Mouse (Mus musculus) frontal cortex, postnatal 36 days (tissue): Measurements from ENCODE around the gene Nrxn3.
A peak's percentile ranks its signal among the peaks of the same experiment; 100 is the strongest.

Experiments used
- DNase-seq, 2 experiments: peaks; one replicate each; pipeline ENCODE4 v3.0.0; 2022; ENCODE audit warnings: low spot score in 2 of 2

Gene Nrxn3

DNA sequence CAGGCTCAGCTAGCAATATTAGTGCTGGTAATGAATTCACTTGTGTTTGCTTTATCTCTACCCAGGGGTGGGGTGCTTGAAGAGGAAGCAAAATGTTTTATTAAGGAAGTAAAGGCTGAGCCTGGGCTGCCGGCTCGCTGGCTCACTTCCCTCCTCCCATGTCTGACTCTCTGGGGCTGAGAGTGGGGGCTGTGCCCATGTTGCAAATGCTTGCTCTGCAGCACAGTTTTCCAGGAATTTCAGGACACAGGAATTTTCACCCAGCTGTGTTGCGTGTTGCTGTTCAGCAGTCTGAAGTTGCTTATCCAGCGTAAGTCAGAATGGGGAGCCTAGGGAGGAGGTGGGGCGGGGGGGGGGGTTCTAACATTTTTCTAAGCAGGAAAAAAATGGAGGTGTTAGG is 89.5 kb downstream of the Nrxn3 start:
- no peak for DNase-seq

DNA sequence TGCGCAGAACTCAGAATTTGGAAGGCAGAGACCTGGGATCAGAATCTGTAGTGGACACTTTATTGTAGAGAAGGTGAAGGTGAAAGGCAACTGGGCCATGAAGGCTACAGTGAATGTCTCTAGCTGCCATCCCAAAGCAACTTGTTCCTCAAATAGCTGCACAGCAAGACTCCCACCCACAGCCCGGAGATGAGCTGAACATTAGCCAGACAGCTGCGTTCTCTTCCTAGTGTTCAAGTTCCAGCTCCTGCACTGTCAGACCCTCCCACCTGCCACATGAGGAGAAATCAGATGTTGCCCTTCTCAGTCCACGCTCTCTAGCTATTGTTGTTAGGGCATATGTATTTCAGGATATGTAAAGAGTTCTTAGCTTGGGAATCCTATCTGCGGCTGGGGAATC is 94.2 kb downstream of the Nrxn3 start:
- DNase-seq: no peak

DNA sequence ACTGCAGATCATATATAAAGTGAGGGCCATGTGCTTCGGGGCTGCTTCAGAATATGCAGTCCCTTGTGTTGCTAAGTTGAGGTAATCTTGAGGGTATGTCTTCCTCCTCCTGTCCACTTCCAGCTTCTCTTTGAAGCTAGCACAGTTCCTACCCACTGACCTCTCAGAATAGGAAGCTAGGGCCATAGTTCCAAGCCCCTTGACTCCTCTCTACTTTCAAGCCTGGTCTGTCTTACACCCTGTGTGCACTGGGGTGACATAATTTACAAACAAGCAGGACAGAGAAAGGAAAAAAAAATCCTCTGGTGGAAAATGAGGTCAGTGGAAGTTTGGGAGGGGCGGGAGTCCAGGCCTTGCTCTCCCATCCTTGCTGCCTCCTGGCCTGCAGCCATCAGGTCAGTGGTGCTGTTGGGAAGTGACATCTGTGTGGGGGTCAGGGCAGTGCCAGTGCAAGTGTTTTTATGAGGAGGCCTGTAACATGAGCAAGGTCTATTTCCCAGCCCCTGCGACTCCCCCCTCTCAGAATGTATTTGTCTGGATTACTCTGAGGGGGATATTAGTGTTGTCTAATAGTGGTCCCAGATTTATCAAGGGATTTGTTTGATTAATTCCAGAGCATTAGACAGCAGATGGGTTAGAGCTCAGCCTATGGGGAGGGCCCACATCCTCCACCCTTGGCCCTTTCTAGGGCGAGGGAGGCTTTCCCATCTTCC is 96.1 kb downstream of the Nrxn3 start:
- no peak for DNase-seq

DNA sequence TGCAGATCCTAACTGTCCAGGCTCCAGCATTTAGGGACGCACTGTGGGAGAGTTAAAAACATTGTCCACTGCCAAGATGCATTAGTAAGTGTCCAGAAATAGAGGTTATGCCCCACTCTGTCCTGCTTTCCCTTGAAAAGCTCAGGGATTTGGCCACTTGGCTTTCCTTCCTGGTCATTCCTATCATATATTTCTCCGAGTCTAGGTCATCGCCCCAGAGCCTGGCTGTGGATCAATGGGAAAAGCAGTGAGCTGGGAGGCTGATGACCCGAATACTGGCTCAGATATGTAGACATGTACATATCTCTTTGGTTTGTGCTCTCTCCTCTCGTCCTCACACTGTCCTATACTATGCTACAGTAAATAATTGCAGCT is 96.6 kb downstream of the Nrxn3 start:
- no peak for DNase-seq

DNA sequence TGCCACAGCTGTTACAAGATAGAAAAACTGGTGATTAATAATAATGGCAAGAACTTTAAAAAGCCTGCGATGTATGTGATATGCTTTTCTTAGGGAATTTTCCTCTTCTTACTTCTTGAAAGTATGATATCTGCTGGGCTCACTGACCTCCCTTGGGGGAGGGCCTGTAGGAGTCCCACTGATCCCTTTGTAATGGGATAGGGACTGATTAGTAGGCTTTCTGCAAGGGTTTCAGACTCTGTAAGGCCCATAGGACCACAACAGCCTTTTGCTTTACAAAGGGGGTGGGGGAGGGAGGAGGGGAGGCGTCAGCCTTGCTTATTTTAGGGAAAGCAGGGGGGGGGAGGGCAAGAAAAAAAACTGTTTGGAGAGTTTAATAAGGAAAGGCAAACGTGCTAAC is 97.5 kb downstream of the Nrxn3 start:
- DNase-seq: no peak

DNA sequence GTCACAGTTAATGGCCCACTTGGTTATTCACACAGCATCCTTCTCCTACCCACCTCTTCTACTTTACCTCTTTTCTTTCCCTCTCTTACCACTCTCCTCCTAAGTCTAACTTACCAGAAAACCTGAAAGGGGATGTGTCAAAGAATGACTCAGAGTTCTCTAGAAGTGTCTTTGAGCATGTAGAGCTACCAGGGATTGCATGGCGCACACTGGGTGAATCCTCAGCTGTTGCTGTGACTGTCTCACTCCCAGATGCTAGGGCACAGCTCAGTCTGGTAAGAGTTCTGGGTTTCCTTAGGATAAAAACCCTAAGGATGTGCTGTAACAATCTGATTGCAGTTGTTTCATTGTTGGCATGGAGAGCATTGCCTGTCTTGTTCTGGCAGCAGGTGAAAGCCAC is 108.2 kb downstream of the Nrxn3 start:
- no peak for DNase-seq

DNA sequence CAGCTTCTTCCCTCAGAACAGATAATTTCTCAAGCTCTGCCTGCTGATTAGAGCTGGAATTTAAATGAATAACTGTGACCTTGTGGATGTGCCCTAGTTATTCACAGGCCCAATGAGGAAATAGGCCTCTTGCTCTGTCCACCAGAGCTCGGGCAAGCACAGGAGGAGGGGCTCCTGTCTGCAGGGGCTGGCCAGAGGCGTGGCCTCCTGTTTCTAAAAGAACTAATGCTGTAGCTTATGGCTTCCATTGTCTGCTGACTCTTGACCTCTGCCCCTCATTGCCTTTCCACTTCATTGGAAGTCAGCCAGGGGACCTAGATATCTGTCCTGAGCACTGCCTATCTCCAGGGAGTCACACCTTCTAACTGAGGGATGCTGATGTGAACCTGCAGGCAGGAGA is 113.1 kb downstream of the Nrxn3 start:
- no peak for DNase-seq

DNA sequence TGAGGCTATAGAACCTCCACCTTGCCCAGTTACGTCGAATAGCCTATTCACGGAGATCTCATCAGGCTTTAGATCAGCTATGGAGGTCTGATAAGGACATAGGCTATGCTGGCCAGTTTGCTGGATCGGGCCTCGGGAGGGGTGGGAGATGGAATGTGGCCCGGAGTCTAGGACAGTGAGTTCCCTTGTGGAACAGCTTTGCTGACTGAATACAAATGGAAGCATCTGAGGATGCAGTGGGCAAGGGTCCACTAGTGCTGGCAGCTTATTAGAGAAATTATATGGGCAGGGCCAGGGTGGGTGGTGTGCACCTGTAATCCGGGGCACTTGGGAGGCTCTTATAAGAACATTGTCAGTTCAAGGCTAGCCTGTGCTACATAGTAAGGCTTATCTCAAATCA is 117.0 kb downstream of the Nrxn3 start:
- DNase-seq: no peak

DNA sequence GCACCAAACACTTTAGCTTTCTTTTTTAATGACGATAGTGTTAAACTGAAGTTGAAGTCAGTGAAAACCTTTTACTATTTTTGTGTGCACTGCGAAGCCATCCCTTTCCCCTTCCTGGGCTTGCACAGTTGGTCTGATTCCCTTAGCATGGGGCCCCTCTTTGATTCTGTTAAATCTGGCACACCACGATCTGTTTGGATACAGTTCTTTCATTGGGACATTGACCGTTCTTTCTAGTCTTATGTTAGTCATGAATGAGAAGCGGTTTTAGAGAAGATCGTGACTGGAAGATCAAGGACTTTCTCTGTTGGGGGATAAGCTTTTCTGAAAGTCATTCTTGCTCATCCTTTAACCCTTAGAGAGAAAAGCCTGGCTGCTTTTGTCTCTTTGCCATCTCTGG is 118.7 kb downstream of the Nrxn3 start:
- no peak for DNase-seq

DNA sequence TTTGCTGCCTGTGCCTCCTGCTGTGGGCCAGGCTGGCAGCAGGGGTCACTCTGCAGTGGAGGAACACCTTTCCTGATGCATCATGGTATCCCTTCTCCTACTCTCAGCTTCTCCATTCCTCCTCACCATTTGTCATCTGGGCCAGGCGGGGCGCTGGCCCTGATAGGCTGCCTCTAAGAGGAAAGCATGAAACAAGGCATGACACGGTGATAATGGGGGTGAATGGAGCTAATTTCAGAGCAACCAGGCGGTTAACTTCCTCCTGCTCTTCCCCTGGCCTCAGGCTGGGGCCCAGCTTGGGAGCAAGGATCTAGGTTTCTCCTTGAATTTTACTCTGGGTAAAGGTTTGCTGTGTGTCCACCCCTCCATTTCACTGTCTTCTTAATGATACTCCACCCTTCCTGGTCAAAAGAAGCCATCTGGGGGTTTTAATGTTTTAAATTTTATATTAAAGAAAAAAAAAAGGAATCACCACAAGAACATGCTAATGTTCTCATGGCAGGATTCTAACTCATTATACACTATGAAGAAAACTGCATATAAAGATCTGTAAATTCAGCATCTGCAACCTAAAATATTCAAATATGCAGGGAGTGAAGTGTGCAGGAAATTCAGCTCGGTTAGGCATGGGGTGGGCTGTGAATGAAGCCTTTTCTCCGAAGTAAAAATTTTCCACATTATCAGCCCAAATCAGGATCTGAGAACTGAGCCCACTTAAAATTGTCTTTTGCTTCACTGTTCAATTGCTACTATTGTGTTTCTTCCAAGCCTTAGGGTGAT is 127.9 kb downstream of the Nrxn3 start:
- DNase-seq: no peak

DNA sequence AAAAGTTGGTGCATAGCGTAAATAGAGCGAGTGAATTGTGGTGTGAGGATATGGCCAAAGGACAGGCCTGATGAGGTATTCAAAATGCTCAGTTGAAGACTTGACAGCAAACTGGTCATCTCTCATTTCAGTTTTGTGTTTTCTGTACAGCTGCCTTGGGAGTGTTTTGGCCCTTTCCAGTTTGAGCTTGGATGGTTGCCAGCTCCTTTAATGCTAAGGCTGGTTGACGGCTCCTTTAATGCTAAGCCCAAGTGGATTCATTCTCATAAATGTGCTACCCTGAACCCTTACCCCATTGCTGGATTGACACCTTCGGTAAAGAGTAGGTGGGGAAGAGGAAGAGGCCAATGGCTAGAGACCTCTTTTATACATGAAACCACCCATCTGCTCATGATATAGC is 131.4 kb downstream of the Nrxn3 start:
- DNase-seq: no peak

DNA sequence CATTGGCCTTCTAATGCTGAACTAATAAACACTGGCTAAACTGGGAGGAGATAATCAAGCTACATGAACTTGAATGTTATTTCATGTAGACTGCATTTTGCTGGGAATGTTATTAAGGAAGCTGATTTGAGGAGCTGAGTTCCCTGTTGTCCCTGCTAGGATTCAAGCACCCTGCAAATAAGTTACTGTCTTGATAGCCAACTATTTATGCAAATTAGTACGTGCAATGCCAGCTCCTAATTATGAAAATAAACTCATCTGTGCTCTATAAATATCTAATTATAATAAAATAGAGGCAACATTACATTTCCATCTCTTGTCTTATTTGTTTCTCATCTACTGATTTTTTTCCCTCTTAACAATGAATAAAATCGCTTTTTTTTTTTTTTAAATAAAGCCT is 135.0 kb downstream of the Nrxn3 start:
- no peak for DNase-seq

DNA sequence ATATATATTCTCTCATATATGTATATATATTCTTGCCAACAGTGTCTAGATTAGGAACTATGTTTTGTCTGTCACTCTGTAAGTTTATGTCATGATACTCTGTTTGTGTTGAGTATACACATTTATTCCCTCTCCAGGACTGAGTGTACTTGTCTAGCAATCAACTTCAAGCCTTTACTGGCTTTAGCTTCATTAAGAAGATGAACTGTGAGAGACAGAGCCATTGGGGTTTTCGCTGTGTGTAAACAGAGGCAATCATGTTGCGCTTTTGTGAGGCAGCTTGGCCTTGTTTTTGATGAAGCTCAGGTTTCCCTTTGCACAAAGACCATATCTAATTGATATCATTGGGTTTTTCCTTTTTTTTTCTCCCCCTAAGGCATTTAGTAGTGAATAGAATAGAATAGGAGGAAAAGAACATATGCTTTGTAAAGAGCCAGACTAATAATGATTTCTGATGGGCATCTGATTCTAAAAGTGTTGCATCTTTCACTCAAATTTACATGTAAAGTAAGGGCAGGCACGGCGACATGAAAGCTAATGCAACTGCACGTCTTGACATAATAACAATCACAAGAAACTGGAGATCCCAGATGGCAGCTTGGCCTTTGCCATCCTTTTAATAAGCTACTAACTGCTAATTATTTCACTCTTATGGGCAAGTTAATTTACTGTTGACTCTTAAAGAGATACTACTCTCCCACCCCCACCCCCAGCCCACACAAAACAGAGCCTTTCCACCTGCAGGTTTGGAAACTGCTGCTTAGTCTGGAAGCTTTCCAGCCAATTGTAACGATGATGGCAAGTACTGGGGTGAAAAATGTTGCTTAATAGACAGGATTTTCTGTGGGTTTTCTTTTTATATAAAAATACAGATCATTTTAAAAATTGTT is 137.0 kb downstream of the Nrxn3 start:
- DNase-seq: no peak

DNA sequence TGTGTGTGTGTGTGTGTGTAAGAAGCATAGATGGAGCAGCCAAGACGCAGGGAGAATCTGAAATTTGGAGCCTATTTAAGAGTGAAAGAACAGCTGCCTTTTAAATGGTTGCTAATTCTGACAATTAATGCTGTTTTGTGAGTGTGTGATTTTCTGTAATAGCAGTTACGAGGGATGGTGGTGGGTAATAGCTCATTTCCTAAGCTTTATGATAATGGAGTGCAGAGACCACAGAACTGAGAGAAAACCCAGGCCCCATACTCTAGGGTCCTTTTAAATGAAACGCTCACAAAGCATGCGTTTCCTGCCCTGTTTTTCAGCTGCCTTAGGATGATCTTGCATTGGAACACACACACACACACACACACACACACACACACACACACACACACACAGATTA is 137.7 kb downstream of the Nrxn3 start:
- no peak for DNase-seq

DNA sequence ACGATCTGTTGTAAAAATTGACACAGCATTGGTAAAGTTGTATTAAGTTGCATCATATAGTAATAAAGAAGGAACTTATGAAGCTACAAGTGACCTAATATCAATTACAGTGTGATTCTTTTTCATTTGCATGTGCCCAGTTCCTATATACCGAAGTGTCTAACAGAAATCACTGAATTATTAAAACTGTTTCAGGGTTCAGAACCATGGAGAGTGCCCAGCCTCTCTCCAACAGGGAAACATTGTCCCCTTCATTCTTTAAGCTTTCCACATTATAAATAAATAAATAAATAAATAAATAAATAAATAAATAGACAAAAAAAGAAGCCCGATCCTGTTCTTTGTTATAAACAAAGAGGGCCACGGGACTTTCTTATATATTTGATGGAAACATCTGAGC is 140.4 kb downstream of the Nrxn3 start:
- no peak for DNase-seq

DNA sequence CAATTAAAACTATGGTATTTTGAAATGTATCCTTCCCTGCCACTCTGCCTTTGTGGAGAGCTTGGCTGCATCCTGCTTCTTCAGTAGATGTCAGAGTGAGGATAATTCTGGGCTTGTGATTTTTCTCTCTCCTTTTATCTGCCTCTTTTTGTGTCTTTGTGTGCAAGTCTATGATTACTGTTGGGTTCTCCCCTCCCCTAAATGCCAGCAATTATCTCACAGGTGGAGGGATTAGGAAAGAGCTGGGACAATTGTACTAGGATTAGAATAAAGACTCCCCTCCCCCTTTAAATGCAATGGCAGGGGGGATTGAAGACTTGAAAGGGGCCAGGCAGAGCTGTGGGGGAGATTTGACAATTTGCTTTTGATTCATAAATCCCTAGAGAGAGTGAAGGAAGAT is 145.6 kb downstream of the Nrxn3 start:
- no peak for DNase-seq

DNA sequence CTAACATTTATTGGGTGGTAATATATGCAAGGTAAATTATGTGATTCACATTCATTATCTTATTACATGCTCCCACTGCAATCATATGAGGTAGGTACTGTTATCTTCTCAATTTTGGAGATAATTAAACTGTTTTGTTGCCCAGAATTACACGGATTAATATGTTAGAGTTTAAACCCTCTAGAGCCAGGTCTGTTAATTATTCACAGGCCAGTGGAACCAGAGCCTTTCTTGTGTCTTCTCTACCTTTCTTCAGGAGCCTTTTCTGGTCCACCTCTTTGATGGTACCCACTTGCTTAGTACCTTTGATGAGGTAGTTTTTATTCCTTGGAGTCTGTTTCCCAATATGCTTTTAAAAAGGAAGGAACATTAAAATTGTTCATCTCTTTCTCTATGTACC is 174.7 kb downstream of the Nrxn3 start:
- no peak for DNase-seq

DNA sequence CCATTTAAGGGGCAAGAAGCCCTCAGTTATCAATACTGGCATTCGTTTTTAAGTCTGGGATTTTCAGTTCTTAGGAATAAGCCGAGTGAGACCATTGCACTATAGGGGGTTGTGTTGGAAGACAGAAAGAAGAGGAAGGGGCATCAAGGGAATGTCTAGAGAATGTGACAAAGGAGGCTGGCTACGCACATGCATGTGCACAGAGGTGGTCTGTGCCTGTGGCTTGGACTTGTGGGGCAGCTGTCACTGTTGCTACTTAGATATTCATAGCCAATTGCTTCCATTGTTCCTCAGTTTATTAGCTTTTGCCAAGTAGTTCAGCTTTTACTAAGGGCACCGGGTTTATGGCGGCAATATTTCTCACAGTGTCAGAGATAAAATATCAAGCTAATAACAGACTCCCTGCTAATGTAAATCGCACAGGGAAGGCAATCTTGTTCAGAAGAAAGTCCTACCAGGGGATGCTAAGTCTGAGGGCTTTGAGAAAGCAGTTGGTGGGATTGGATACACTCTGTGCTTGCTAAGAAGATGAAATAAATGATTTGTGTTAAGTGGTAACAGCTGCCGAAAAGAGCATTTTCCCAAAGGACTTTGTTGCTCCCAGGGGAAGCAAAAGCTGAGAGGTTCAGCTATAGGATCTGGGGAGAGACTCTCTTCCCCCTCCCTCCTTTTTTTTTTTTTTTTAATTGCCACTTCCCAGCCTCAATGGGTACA is 177.5 kb downstream of the Nrxn3 start:
- no peak for DNase-seq

DNA sequence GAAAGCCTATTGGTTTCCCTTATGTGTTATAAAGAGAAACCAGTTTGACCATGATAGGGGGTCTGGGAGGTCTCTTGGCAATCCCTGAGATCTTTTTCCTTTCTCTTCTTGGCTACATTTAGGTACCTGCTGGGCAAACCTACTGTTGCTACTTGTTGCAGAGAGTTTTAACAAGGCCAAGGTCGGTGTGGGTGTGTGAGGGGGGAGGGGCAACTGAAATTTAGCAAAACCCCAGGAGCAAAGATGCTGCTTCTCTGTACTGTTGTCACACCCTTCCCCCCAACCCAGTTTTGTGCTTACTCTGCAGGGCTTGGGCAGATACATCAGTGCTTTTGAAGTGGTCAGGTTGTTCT is 178.0 kb downstream of the Nrxn3 start:
- DNase-seq: no peak

DNA sequence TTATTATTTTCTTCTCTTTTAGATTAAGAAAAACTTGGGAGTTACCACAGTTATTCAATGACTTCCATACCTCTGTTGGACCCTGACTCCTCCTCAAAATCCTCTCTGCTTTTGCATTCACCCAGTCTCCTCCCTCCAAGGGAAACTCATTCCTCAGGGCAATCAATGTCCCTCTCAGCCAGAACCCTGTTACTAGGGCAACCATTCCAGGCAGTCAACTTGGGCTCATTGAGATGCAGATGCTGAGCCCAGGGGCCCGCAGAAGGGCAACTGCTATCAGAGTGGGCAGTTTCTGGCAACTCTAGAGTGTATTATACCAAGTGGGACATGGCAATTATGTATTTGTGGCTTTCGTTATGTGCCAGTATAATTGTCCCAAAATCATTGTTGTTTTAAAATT is 188.1 kb downstream of the Nrxn3 start:
- DNase-seq: peak in 1 of 2 experiments; percentile 33

DNA sequence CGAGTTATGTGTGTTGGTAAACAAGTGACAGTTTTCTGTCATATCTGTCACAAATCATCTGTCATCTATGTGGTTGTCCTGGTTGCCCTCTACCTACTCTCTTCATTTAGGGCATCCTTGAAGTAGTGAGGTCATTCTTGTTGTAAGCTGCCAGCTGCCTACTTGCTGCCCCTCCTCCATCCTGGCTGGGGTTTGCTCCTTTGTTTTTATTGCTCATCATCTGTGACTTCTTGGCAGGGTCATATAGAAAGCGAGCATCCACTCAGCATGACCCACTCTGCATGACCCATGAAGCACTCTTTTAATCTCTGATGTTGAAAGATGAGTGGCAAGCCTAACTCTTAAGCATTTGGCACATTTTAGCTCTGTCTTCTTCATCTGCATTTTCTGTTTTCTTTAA is 194.1 kb downstream of the Nrxn3 start:
- no peak for DNase-seq

DNA sequence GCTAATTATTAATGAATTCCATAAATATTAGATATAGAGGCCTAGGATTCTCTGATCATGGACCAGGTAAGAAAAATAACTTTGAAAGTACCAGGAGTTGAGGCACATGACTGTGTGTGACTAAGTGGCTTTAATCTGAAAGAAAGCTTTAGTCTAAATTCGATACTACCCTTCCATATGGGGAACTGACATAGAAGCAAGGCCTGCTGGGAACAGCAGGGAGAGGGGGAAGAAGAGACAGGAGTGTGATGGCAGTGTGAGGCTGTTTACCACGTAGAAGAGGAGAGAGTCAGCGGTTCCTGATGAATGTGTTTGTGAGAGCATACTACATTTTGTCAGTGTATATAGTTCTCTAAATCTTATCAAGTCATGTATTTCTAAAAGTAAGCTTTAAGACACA is 202.2 kb downstream of the Nrxn3 start:
- DNase-seq: peak in 1 of 2 experiments; percentile 45
